Mouse (Mus musculus): ENCODE data around the gene Setd5. TPM values are rescaled to one million over a fixed set of nuclear protein-coding genes. Genes with fewer than 3 reads are reported as not detected.
A peak's percentile ranks its signal among the peaks of the same experiment; 100 is the strongest.

Gene Setd5
- polyA plus RNA-seq, 1 experiment from 2014 or later: 46.4 TPM

- Histone ChIP-seq H3K36me3 (ENCODE audit: insufficient read depth, low read length) (no peaks in the 10 kb centered on the region), H3K4me1 (replicated peaks; ENCODE audit: insufficient read depth, low read length) (no peaks in the 10 kb centered on the region), H3K9ac (ENCODE audit: low read depth, low read length) (no peak overlapping the region), H3K27ac (no peak overlapping the region), H3K27me3 (ENCODE audit: insufficient read depth, low read length) (no peaks in the 10 kb centered on the region), H3K9me3 (replicated peaks; ENCODE audit: low read length) (no peaks in the 10 kb centered on the region), H3K4me2 (ENCODE audit: low read length) (no peak overlapping the region), H3K4me3 (replicated peaks; ENCODE audit: low read depth, low read length) (no peak overlapping the region)
- 59% methylated on average over 4 of the region's 4 CpGs for WGBS
- no peak for DNase-seq (ENCODE audit: low spot score)
- TF ChIP-seq CTCF (IDR thresholded peaks at IDR 0.05; ENCODE audit: low read depth): no peak
- ATAC-seq (replicated peaks; ENCODE audit: low FRiP score, low read depth): no peak
Measured at GRCm38 (mm10) chr6:113179195-113179733, 102.1 kb downstream of the Setd5 start.

- no peak overlapping the region for H3K27ac ChIP-seq
- no peaks in the 10 kb centered on the region for H3K9me3 ChIP-seq (replicated peaks; ENCODE audit: low read length)
- no peaks in the 10 kb centered on the region for H3K36me3 ChIP-seq (ENCODE audit: insufficient read depth, low read length)
- H3K4me1 ChIP-seq (replicated peaks; ENCODE audit: insufficient read depth, low read length): no peaks in the 10 kb centered on the region
- no peak for ATAC-seq (replicated peaks; ENCODE audit: low FRiP score, low read depth)
- TF ChIP-seq CTCF (IDR thresholded peaks at IDR 0.05; ENCODE audit: low read depth): no peak
- H3K27me3 ChIP-seq (ENCODE audit: insufficient read depth, low read length): no peaks in the 10 kb centered on the region
- DNase-seq (ENCODE audit: low spot score): peak; percentile 63
- WGBS: 37% methylated on average over 9 of the region's 9 CpGs
- H3K4me3 ChIP-seq (replicated peaks; ENCODE audit: low read depth, low read length): no peak overlapping the region
- H3K9ac ChIP-seq (ENCODE audit: low read depth, low read length): no peak overlapping the region
- H3K4me2 ChIP-seq (ENCODE audit: low read length): no peak overlapping the region
Measured at GRCm38 (mm10) chr6:113184163-113184562, 107.0 kb downstream of the Setd5 start.

- no peak for TF ChIP-seq CTCF (IDR thresholded peaks at IDR 0.05; ENCODE audit: low read depth)
- Histone ChIP-seq H3K36me3 (ENCODE audit: insufficient read depth, low read length) (no peaks in the 10 kb centered on the region), H3K27ac (no peak overlapping the region), H3K9me3 (replicated peaks; ENCODE audit: low read length) (no peaks in the 10 kb centered on the region), H3K4me1 (replicated peaks; ENCODE audit: insufficient read depth, low read length) (no peaks in the 10 kb centered on the region), H3K9ac (ENCODE audit: low read depth, low read length) (no peak overlapping the region), H3K4me3 (replicated peaks; ENCODE audit: low read depth, low read length) (no peak overlapping the region), H3K27me3 (ENCODE audit: insufficient read depth, low read length) (no peaks in the 10 kb centered on the region), H3K4me2 (ENCODE audit: low read length) (no peak overlapping the region)
- no peak for ATAC-seq (replicated peaks; ENCODE audit: low FRiP score, low read depth)
- 71% methylated on average over 21 of the region's 21 CpGs for WGBS
- no peak for DNase-seq (ENCODE audit: low spot score)
Measured at GRCm38 (mm10) chr6:113184866-113185525, 107.8 kb downstream of the Setd5 start.

- no peak for TF ChIP-seq CTCF (IDR thresholded peaks at IDR 0.05; ENCODE audit: low read depth)
- WGBS: 4% methylated on average over 46 of the region's 46 CpGs
- peak overlapping the region; percentile 41; the same call in 1 of the 2 replicates for H3K4me2 ChIP-seq (ENCODE audit: low read length)
- DNase-seq (ENCODE audit: low spot score) (peak; percentile 82), ATAC-seq (replicated peaks; ENCODE audit: low FRiP score, low read depth) (no peak)
- no peaks in the 10 kb centered on the region for H3K36me3 ChIP-seq (ENCODE audit: insufficient read depth, low read length)
- H3K4me1 ChIP-seq (replicated peaks; ENCODE audit: insufficient read depth, low read length): peaks cover 4% of the 10 kb centered on the region
- no peak overlapping the region; the same call in 1 of the 2 replicates for H3K4me3 ChIP-seq (replicated peaks; ENCODE audit: low read depth, low read length)
- H3K9ac ChIP-seq (ENCODE audit: low read depth, low read length): no peak overlapping the region
- H3K27ac ChIP-seq: no peak overlapping the region
- H3K27me3 ChIP-seq (ENCODE audit: insufficient read depth, low read length): peaks cover 15% of the 10 kb centered on the region
- no peaks in the 10 kb centered on the region for H3K9me3 ChIP-seq (replicated peaks; ENCODE audit: low read length)
Measured at GRCm38 (mm10) chr6:113193765-113194460, 116.7 kb downstream of the Setd5 start.

GRCm38 (mm10) chr6:113194517-113194840, 117.3 kb downstream of the Setd5 start:
- no peak for ATAC-seq (replicated peaks; ENCODE audit: low FRiP score, low read depth)
- H3K27me3 ChIP-seq (ENCODE audit: insufficient read depth, low read length): peaks cover 15% of the 10 kb centered on the region
- 3% methylated on average over 5 of the region's 5 CpGs for WGBS

GRCm38 (mm10) chr6:113194841-113195595, 117.9 kb downstream of the Setd5 start, which contains the start of gene Lhfpl4:
Gene Lhfpl4, minus strand, starts transcription at chr6:113195384.
- Histone ChIP-seq H3K27me3 (ENCODE audit: insufficient read depth, low read length) (peaks cover 15% of the 10 kb centered on the region), H3K4me2 (ENCODE audit: low read length) (peak within 1 kb of the TSS; percentile 73), H3K9me3 (replicated peaks; ENCODE audit: low read length) (no peaks in the 10 kb centered on the region), H3K36me3 (ENCODE audit: insufficient read depth, low read length) (no peaks in the 10 kb centered on the region), H3K4me1 (replicated peaks; ENCODE audit: insufficient read depth, low read length) (peaks cover 4% of the 10 kb centered on the region), H3K4me3 (replicated peaks; ENCODE audit: low read depth, low read length) (peak within 1 kb of the TSS; percentile 42), H3K27ac (no peak within 1 kb of the TSS), H3K9ac (ENCODE audit: low read depth, low read length) (no peak within 1 kb of the TSS)
- WGBS: 2% methylated on average over 51 of the region's 66 CpGs
- DNase-seq (ENCODE audit: low spot score) (no peak), ATAC-seq (replicated peaks; ENCODE audit: low FRiP score, low read depth) (peak; percentile 59; the same call in 1 of the 2 replicates)
- TF ChIP-seq CTCF (IDR thresholded peaks at IDR 0.05; ENCODE audit: low read depth): no peak

More at GRCm38 (mm10) chr6:113194517-113194840, 117.3 kb downstream of the Setd5 start:
- H3K4me3 ChIP-seq (replicated peaks; ENCODE audit: low read depth, low read length): peak overlapping the region; percentile 42
- H3K4me1 ChIP-seq (replicated peaks; ENCODE audit: insufficient read depth, low read length): peaks cover 4% of the 10 kb centered on the region
- no peaks in the 10 kb centered on the region for H3K36me3 ChIP-seq (ENCODE audit: insufficient read depth, low read length)
- DNase-seq (ENCODE audit: low spot score): no peak
- H3K4me2 ChIP-seq (ENCODE audit: low read length): peak overlapping the region; percentile 73
- H3K9me3 ChIP-seq (replicated peaks; ENCODE audit: low read length): no peaks in the 10 kb centered on the region
- no peak overlapping the region for H3K9ac ChIP-seq (ENCODE audit: low read depth, low read length)
- H3K27ac ChIP-seq: no peak overlapping the region
- no peak for TF ChIP-seq CTCF (IDR thresholded peaks at IDR 0.05; ENCODE audit: low read depth)

Data from kidney, postnatal 0 days (tissue).